ENCODE assay signal across 8 mouse cellular contexts in the genomic region with DNA sequence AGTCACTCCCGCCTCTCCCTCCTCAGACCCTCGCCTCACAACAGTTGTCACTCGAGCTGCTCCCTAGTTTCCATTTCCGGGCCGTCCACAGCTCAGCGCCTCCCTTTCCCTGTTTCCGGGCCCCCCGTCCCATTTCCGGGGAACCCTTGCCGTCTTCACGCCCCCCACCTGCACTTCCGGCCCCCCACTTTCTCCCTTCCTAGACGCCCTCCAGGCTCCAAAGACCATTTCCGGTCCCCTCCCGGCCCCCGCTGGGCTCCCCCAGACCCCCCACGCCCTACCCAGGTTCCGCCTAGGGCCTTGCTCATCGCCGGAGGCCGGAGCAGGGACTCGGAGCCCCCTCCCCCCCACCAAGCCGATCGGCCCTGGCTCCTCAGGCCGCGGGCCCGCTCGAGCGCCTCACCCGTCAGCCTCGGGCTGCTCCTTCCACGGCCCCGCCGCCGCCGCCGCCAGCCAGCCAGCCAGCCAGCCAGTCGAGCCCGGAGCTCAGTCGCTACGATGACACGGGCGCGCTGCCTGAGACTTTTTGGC. TPM values are rescaled to one million over a fixed set of nuclear protein-coding genes. Genes with fewer than 3 reads are reported as not detected.
A peak's percentile ranks its signal among the peaks of the same experiment; 100 is the strongest.
DNase-seq lines count a peak whose midpoint lies in the region; ATAC-seq and TF ChIP-seq lines count a peak whose summit lies in the region.

No protein-coding gene starts in this region.

- no peaks in the 10 kb centered on the region for H3K27me3 ChIP-seq in MEL (ENCODE audit: control insufficient read depth in 1 of 2, insufficient read depth in 2 of 2, low read length in 2 of 2)
- no peaks in the 10 kb centered on the region for H3K27me3 ChIP-seq in hindbrain, embryonic 14.5 days (ENCODE audit: control insufficient read depth, insufficient read depth, low read length)

- ATAC-seq in hindbrain, embryonic 14.5 days (ENCODE audit: low FRiP score), result peak; percentile 70

- no peak for TF ChIP-seq POLR2A in MEL (IDR thresholded peaks at IDR 0.05; ENCODE audit: control insufficient read depth in 1 of 2, insufficient read depth in 1 of 2, low read depth in 1 of 2, low read length in 2 of 2, poor library complexity in 1 of 2)

- peak; percentile 87 for DNase-seq in MEL (ENCODE audit: low read depth, low spot score)
- DNase-seq in cerebellum, adult 8-10 months, result peak; percentile 56
- peak; percentile 32 to 50 for DNase-seq in frontal cortex, postnatal 25 days (ENCODE audit: low spot score in 2 of 2)
- DNase-seq in hindbrain, embryonic 14.5 days (ENCODE audit: low spot score), result peak; percentile 74
- peak; percentile 67 to 74 for DNase-seq in left cerebral cortex, adult 2 months (ENCODE audit: extremely low spot score in 1 of 2, low spot score in 2 of 2)
- peak; percentile 58 for DNase-seq in retina, postnatal 7 days (ENCODE audit: low read depth, low spot score)
- DNase-seq in urinary bladder, adult 18-20 months (ENCODE audit: low spot score in 2 of 2), result peak; percentile 42 to 46

- H3K36me3 ChIP-seq in MEL (ENCODE audit: control insufficient read depth in 1 of 2, insufficient read depth in 2 of 2, low read length in 2 of 2) (peaks cover 6 to 19% of the 10 kb centered on the region in 2 experiments), macrophage (ENCODE audit: inconsistent target) (no peaks in the 10 kb centered on the region)
- 0 out of 2 replicates have a peak, but pooled peaks cover under 1% of the 10 kb centered on the region for H3K36me3 ChIP-seq in hindbrain, embryonic 14.5 days (replicated peaks; ENCODE audit: control insufficient read depth, insufficient read depth)

- H3K4me3 ChIP-seq in MEL (ENCODE audit: control insufficient read depth in 1 of 2, insufficient read depth in 1 of 2, low read depth in 2 of 2, low read length in 2 of 2) (peak overlapping the region; percentile 79 to 94), macrophage (ENCODE audit: inconsistent target) (peak overlapping the region; percentile 80)
- peak overlapping the region; percentile 93 for H3K4me3 ChIP-seq in hindbrain, embryonic 14.5 days (replicated peaks; ENCODE audit: low read length)
- peak overlapping the region; percentile 74 for H3K4me3 ChIP-seq in left cerebral cortex, adult 2 months

- H3K4me1 ChIP-seq in MEL (ENCODE audit: control insufficient read depth in 1 of 2, insufficient read depth in 2 of 2, low read length in 2 of 2), result peaks cover 0 to 7% of the 10 kb centered on the region in 2 experiments; a peak in 1 of 4 replicates
- H3K4me1 ChIP-seq in hindbrain, embryonic 14.5 days (replicated peaks; ENCODE audit: control insufficient read depth, insufficient read depth, low read length), result peaks cover 25% of the 10 kb centered on the region

- no peak for TF ChIP-seq RAD21 in MEL (IDR thresholded peaks at IDR 0.05; ENCODE audit: low read depth, low read length)

- no peak for TF ChIP-seq EP300 in MEL (IDR thresholded peaks at IDR 0.05; ENCODE audit: low read depth in 1 of 2, low read length in 2 of 2)

- WGBS in hindbrain, embryonic 14.5 days, result under 1% methylated on average over 38 of the region's 44 CpGs
- WGBS in macrophage (ENCODE audit: missing documents), result 2% methylated on average over 27 of the region's 44 CpGs

- H3K9ac ChIP-seq in MEL (ENCODE audit: control insufficient read depth, low read depth, low read length, poor library complexity, severe bottlenecking), result peak overlapping the region; percentile 100
- H3K9ac ChIP-seq in hindbrain, embryonic 14.5 days, result peak overlapping the region; percentile 93

- peaks cover 51% of the 10 kb centered on the region for H3K79me2 ChIP-seq in MEL (ENCODE audit: control insufficient read depth, insufficient read depth, low read length, poor library complexity)
- peaks cover 65% of the 10 kb centered on the region for H3K79me2 ChIP-seq in macrophage (ENCODE audit: inconsistent target)

- H3K9me3 ChIP-seq in MEL (replicated peaks; ENCODE audit: insufficient read depth, low read length), result no peaks in the 10 kb centered on the region
- no peaks in the 10 kb centered on the region for H3K9me3 ChIP-seq in hindbrain, embryonic 14.5 days (ENCODE audit: control insufficient read depth, low read length)

- TF ChIP-seq CTCF in MEL (IDR thresholded peaks at IDR 0.05 in 2 of 3, conservative IDR thresholded peaks at IDR 0.05 in 1 of 3; ENCODE audit: control insufficient read depth in 1 of 3, insufficient read depth in 1 of 3, low read depth in 2 of 3, low read length in 3 of 3, poor library complexity in 1 of 3, severe bottlenecking in 1 of 3), result no peak
- TF ChIP-seq CTCF in left cerebral cortex, adult 2 months (IDR thresholded peaks at IDR 0.05), result no peak

- H3K27ac ChIP-seq in MEL (ENCODE audit: control insufficient read depth, low read depth, low read length), result peak overlapping the region; percentile 96
- peak overlapping the region; percentile 94 for H3K27ac ChIP-seq in hindbrain, embryonic 14.5 days
- peak overlapping the region; percentile 96 for H3K27ac ChIP-seq in left cerebral cortex, adult 2 months
- H3K27ac ChIP-seq in macrophage, result peak overlapping the region; percentile 93; the same call in 1 of the 2 replicates

- intact Hi-C loops in left cerebral cortex, adult 2 months (cut with DNase I), result loop anchor here (1.0 to 5.0 kb wide), 2 partner anchors 97 to 101 kb away; a partner anchor contains a TSS

- peak overlapping the region; percentile 57 for H3K4me2 ChIP-seq in hindbrain, embryonic 14.5 days (replicated peaks)

TF ChIP-seq in MEL, 35 proteins besides CTCF, POLR2A, EP300 and RAD21:
- TF ChIP-seq ZNF384 (IDR thresholded peaks at IDR 0.05; ENCODE audit: low read depth, low read length) (no peak), ELF1 (IDR thresholded peaks at IDR 0.05; ENCODE audit: low read depth, low read length) (peak; percentile 87), JUND (IDR thresholded peaks at IDR 0.05; ENCODE audit: low read depth, low read length) (no peak), KAT2A (conservative IDR thresholded peaks at IDR 0.05; ENCODE audit: low read depth, low read length) (no peak), ZKSCAN1 (IDR thresholded peaks at IDR 0.05; ENCODE audit: low read depth, low read length) (no peak), HCFC1 (IDR thresholded peaks at IDR 0.05; ENCODE audit: low read depth, low read length) (peak; percentile 80), TAL1 (IDR thresholded peaks at IDR 0.05; ENCODE audit: low read length) (no peak), POLR2AphosphoS5 (IDR thresholded peaks at IDR 0.05; ENCODE audit: borderline replicate concordance, low read depth, low read length) (no peak), ETS1 (IDR thresholded peaks at IDR 0.05; ENCODE audit: low read depth, low read length) (peak; percentile 31; the same call in 1 of the 2 replicates), MAZ (IDR thresholded peaks at IDR 0.05; ENCODE audit: low read depth, low read length) (peak; percentile 65; the same call in 1 of the 2 replicates), NRF1 (IDR thresholded peaks at IDR 0.05; ENCODE audit: insufficient read depth, low read depth, low read length, poor library complexity, severe bottlenecking) (no peak), MYC (IDR thresholded peaks at IDR 0.05; ENCODE audit: low read depth, low read length) (no peak), SIN3A (IDR thresholded peaks at IDR 0.05; ENCODE audit: low read length) (peak; percentile 34; the same call in 1 of the 2 replicates)

RNA-seq across cellular contexts. Expression of a gene that starts 1.0 kb away (rescaled TPM):
- 1.4 and 2.5 TPM in 2 replicates for total RNA-seq in MEL (2012; rRNA removed)
- 1 to 10 TPM in 1 of 2 experiments, not detected in 1; 2.9 TPM for polyA plus RNA-seq in MEL (2012; ENCODE audit: insufficient read depth in 1 of 2, insufficient read length in 2 of 2, low read depth in 1 of 2, low replicate concordance in 2 of 2, missing spikeins in 1 of 2)
- 5.7 and 9.5 TPM in 2 replicates for polyA plus RNA-seq in hindbrain, embryonic 14.5 days (2014; fragmentation: Nextera tagmentation; extraction: Ambion mirVana)
- total RNA-seq in left cerebral cortex, adult 2 months (2021), result 1 to 10 TPM; 2.3 to 2.4 TPM
- 1 to 10 TPM in 8 of 26 experiments, under 1 TPM in 11, not detected in 7; 0.51 to 1.9 (median 0.97) TPM for total RNA-seq in macrophage (2018; cell fraction: chromatin; rRNA removed)
- total RNA-seq in macrophage (2018; cell fraction: cytosol; rRNA removed), result 1 to 10 TPM; 1.7 to 4.2 (median 2.8) TPM
- 1 to 10 TPM in 6 of 26 experiments, under 1 TPM in 10, not detected in 10; 0.47 to 2.6 (median 0.87) TPM for total RNA-seq in macrophage (2018; cell fraction: nucleus; rRNA removed)
- polyA plus RNA-seq in macrophage (2018), result 2.8 to 6.1 TPM (median 5.5 TPM) in 3 replicates

RNA-seq across cellular contexts. Expression of a gene that starts 1.6 kb away (rescaled TPM):
- total RNA-seq in MEL (2012; rRNA removed), result 94.3 and 116 TPM in 2 replicates
- polyA plus RNA-seq in MEL (2012; ENCODE audit: insufficient read depth in 1 of 2, insufficient read length in 2 of 2, low read depth in 1 of 2, low replicate concordance in 2 of 2, missing spikeins in 1 of 2) (100 to 1,000 TPM; 133 to 134 TPM), macrophage (2018) (138 to 185 TPM (median 152 TPM) in 3 replicates)
- 55.8 and 56.5 TPM in 2 replicates for polyA plus RNA-seq in hindbrain, embryonic 14.5 days (2014; fragmentation: Nextera tagmentation; extraction: Ambion mirVana)
- 100 to 1,000 TPM; 196 to 219 TPM for total RNA-seq in left cerebral cortex, adult 2 months (2021)
- 1,000 to 10,000 TPM in 1 of 26 experiments, 100 to 1,000 TPM in 25; 722 to 1,220 (median 810) TPM for total RNA-seq in macrophage (2018; cell fraction: chromatin; rRNA removed)
- total RNA-seq in macrophage (2018; cell fraction: cytosol; rRNA removed), result 100 to 1,000 TPM; 212 to 336 (median 265) TPM
- total RNA-seq in macrophage (2018; cell fraction: nucleus; rRNA removed), result 100 to 1,000 TPM; 387 to 902 (median 495) TPM

Comparison
In these comparisons a context has a peak if more than half of its experiments do, and no peak if none do; other contexts are left out.
1. Peak in every context shown above with its lines: DNase-seq, ATAC-seq, H3K4me3 ChIP-seq and H3K27ac ChIP-seq.